Mouse (Mus musculus) liver, adult 2 months (tissue): ENCODE results near the gene Usp3.

ENCODE experiments used
- CTCF ChIP-seq: fragments of 200-500 bp; IDR thresholded peaks from 2 replicates; pipeline ENCODE4 v1.5.1; 2011; ENCODE audit warnings: low read depth, low read length, control low read depth
- POLR2A ChIP-seq: fragments of 200-500 bp; IDR thresholded peaks from 2 replicates; pipeline ENCODE4 v1.6.1; 2011; ENCODE audit warnings: low read length, control low read depth; ENCODE audit not compliant: insufficient read depth; ENCODE audit errors: extremely low read depth

DNA sequence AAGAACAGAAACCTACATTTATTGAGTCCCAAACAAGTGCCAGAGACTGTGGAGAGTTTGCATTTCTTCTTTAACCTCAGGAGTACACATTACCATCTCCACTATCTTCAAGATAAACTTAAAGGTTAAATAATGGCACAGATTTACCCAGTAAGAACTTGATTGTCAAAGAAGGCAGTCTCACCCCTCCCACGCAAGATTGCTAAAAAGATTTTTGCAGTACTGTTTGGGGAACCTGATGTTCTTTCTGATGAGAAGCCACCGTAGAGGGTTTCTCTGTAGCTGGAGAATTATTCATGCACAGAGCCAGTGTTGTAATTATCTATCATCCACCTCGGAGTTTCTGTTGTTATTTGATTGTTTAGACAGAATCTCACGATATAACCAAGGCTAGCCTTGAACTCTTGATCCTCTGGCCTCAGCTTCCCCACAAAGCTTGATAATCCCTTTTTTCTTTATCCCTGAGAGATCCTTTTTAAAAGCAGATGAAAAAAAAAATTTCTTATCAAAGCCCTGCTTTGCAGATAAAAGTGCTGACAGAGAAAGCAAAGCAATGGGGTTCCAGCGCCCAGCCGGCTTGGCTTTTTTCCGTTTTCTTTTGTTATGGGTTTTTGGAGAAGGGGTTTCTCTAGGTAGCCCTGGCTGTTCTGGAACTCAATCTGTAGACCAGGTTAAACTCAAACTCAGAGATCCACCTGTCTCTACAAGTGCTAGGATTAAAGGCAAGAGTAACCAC lies 4.7 kb upstream of the Usp3 start:
- TF ChIP-seq CTCF (no peak), POLR2A (no peak)
